Mouse (Mus musculus) stomach, embryonic 16.5 days (tissue): ENCODE results near the gene Gabarapl2. TPM values are rescaled to one million over a fixed set of nuclear protein-coding genes. Genes with fewer than 3 reads are reported as not detected.
"Not testable (repeated sequence)": the region's sequence is repeated elsewhere in the genome, so short reads cannot be mapped to it uniquely, and the experiment has no call there.

Experiments
- ATAC-seq: fragments of 200-750 bp; cut with Nextera tagmentation; 2 replicates; pipeline ENCODE4 v1.8.0; 2017; ENCODE audit warnings: moderate number of reproducible peaks, moderate TSS enrichment; ENCODE audit not compliant: insufficient read depth, low FRiP score
- H3K27ac ChIP-seq: fragments of 300-500 bp; sonication (generic); 2 replicates; pipeline ENCODE4 v1.5.1; 2014; ENCODE audit warnings: low read length
- H3K27me3 ChIP-seq: fragments of 300-500 bp; sonication (generic); 2 replicates; pipeline ENCODE4 v1.6.1; 2014; ENCODE audit warnings: low read length, control low read depth, mixed read lengths; ENCODE audit not compliant: control insufficient read depth, insufficient read depth
- H3K36me3 ChIP-seq: fragments of 300-500 bp; sonication (generic); 2 replicates; pipeline ENCODE4 v1.6.1; 2014; ENCODE audit warnings: low read length; ENCODE audit not compliant: control insufficient read depth, insufficient read depth
- H3K4me1 ChIP-seq: fragments of 300-500 bp; sonication (generic); 2 replicates; pipeline ENCODE4 v1.6.1; 2014; ENCODE audit warnings: low read length, control low read depth, mixed read lengths; ENCODE audit not compliant: control insufficient read depth, insufficient read depth
- H3K4me2 ChIP-seq: fragments of 300-500 bp; sonication (generic); 2 replicates; pipeline ENCODE4 v1.6.1; 2014; ENCODE audit warnings: low read depth, low read length, mixed read lengths
- H3K4me3 ChIP-seq: fragments of 300-500 bp; sonication (generic); replicated peaks from 2 replicates; pipeline ENCODE4 v1.5.1; 2014; ENCODE audit warnings: mild to moderate bottlenecking, low read length
- H3K9ac ChIP-seq: fragments of 300-500 bp; sonication (generic); 2 replicates; pipeline ENCODE4 v1.6.1; 2014; ENCODE audit warnings: low read length
- H3K9me3 ChIP-seq: fragments of 300-500 bp; sonication (generic); replicated peaks from 2 replicates; pipeline ENCODE4 v1.6.1; 2016; ENCODE audit warnings: low read length, control low read depth; ENCODE audit not compliant: control insufficient read depth
- WGBS: fragments of 180-500 bp; shearing (Covaris S2); extraction: QIAGEN DNeasy Blood & Tissue Kit; methylation state at CpG from one replicate; pipeline ENCODE4 v1.1.7; 2014; 5-methylcytosine and 5-hydroxymethylcytosine counted together
- polyA plus RNA-seq: library from polyadenylated mRNA; unstranded; fragments of >200 nt; fragmentation: Nextera tagmentation; extraction: Ambion mirVana; gene quantifications from 2 replicates; pipeline ENCODE4 v1.2.1, GENCODE M21; 2015

The Gabarapl2 gene
- polyA plus RNA-seq, 1 experiment from 2014 or later = 199 TPM

GRCm38 (mm10) chr8:111931721-111932120 lies 8.8 kb upstream of the Gabarapl2 start:
- H3K27me3 ChIP-seq = no peaks in the 10 kb centered on the region
- no peak overlapping the region for H3K4me3 ChIP-seq
- 67% methylated on average over 16 of the region's 16 CpGs for WGBS
- H3K27ac ChIP-seq = no peak overlapping the region
- no peaks in the 10 kb centered on the region for H3K36me3 ChIP-seq
- no peaks in the 10 kb centered on the region for H3K9me3 ChIP-seq
- H3K4me2 ChIP-seq = no peak overlapping the region
- peaks cover 18% of the 10 kb centered on the region for H3K4me1 ChIP-seq
- no peak for ATAC-seq
- no peak overlapping the region for H3K9ac ChIP-seq

- H3K9ac ChIP-seq = peak overlapping the region; percentile 81
Measured at GRCm38 (mm10) chr8:111932580-111933336, 7.7 kb upstream of the Gabarapl2 start.

GRCm38 (mm10) chr8:111933348-111934076 lies 7.0 kb upstream of the Gabarapl2 start, which contains the start of gene Tmem231:
Gene Tmem231 (minus strand): TSS chr8:111933881.
- peaks cover 18% of the 10 kb centered on the region for H3K4me1 ChIP-seq
- H3K9ac ChIP-seq = peak within 1 kb of the TSS; percentile 81
- H3K27ac ChIP-seq = peak within 1 kb of the TSS; percentile 66
- H3K4me2 ChIP-seq = peak within 1 kb of the TSS; percentile 97
- peak; percentile 99 for ATAC-seq
- no peaks in the 10 kb centered on the region for H3K9me3 ChIP-seq
- no peaks in the 10 kb centered on the region for H3K36me3 ChIP-seq
- WGBS = under 1% methylated on average over 53 of the region's 53 CpGs
- H3K4me3 ChIP-seq = peak within 1 kb of the TSS; percentile 76
- no peaks in the 10 kb centered on the region for H3K27me3 ChIP-seq

More at GRCm38 (mm10) chr8:111932580-111933336, 7.7 kb upstream of the Gabarapl2 start:
- no peaks in the 10 kb centered on the region for H3K36me3 ChIP-seq
- no peaks in the 10 kb centered on the region for H3K27me3 ChIP-seq
- peak; percentile 75; the same call in 1 of the 2 replicates for ATAC-seq
- H3K4me2 ChIP-seq = peak overlapping the region; percentile 97
- 26% methylated on average over 19 of the region's 19 CpGs for WGBS
- peak overlapping the region; percentile 76 for H3K4me3 ChIP-seq
- H3K9me3 ChIP-seq = no peaks in the 10 kb centered on the region
- H3K4me1 ChIP-seq = peaks cover 18% of the 10 kb centered on the region
- H3K27ac ChIP-seq = peak overlapping the region; percentile 66

GRCm38 (mm10) chr8:111934201-111934600 lies 6.3 kb upstream of the Gabarapl2 start:
- no peak overlapping the region for H3K9ac ChIP-seq
- 81% methylated on average over 2 of the region's 2 CpGs for WGBS
- no peak overlapping the region for H3K27ac ChIP-seq
- H3K36me3 ChIP-seq = no peaks in the 10 kb centered on the region
- peaks cover 18% of the 10 kb centered on the region for H3K4me1 ChIP-seq
- peak overlapping the region; percentile 97; the same call in 1 of the 2 replicates for H3K4me2 ChIP-seq
- no peaks in the 10 kb centered on the region for H3K27me3 ChIP-seq
- no peak overlapping the region for H3K4me3 ChIP-seq
- no peaks in the 10 kb centered on the region for H3K9me3 ChIP-seq
- no peak for ATAC-seq

- 76% methylated on average over 3 of the region's 3 CpGs for WGBS
- H3K27me3 ChIP-seq = no peaks in the 10 kb centered on the region
- no peak for ATAC-seq
- no peak overlapping the region for H3K4me2 ChIP-seq
- no peak overlapping the region for H3K9ac ChIP-seq
- peaks cover 20% of the 10 kb centered on the region for H3K4me1 ChIP-seq
- no peak overlapping the region for H3K27ac ChIP-seq
- H3K4me3 ChIP-seq = no peak overlapping the region
- H3K9me3 ChIP-seq = no peaks in the 10 kb centered on the region
- no peaks in the 10 kb centered on the region for H3K36me3 ChIP-seq
Measured at GRCm38 (mm10) chr8:111937184-111937583, 3.3 kb upstream of the Gabarapl2 start.

- not testable (repeated sequence) for H3K4me2 ChIP-seq, H3K27ac ChIP-seq, H3K4me3 ChIP-seq, H3K36me3 ChIP-seq, H3K9ac ChIP-seq, H3K9me3 ChIP-seq, ATAC-seq, H3K27me3 ChIP-seq
- peaks cover 10% of the 10 kb centered on the region for H3K4me1 ChIP-seq
- WGBS = 91% methylated on average over 8 of the region's 9 CpGs
Measured at GRCm38 (mm10) chr8:111938076-111938985, 2.2 kb upstream of the Gabarapl2 start.

- WGBS = 5% methylated on average over 10 of the region's 10 CpGs
- H3K4me3 ChIP-seq = peak overlapping the region; percentile 100
- H3K36me3 ChIP-seq = 0 out of 2 replicates have a peak, but pooled peaks cover 4% of the 10 kb centered on the region
- ATAC-seq = peak; percentile 89
- H3K4me2 ChIP-seq = peak overlapping the region; percentile 95
- peak overlapping the region; percentile 93 for H3K9ac ChIP-seq
- no peaks in the 10 kb centered on the region for H3K9me3 ChIP-seq
- no peaks in the 10 kb centered on the region for H3K27me3 ChIP-seq
- peak overlapping the region; percentile 94 for H3K27ac ChIP-seq
- H3K4me1 ChIP-seq = peaks cover 10% of the 10 kb centered on the region
Measured at GRCm38 (mm10) chr8:111939516-111940142, 874 bp upstream of the Gabarapl2 start.

GRCm38 (mm10) chr8:111941101-111941454 lies 575 bp downstream of the Gabarapl2 start:
- no peak for ATAC-seq

More at GRCm38 (mm10) chr8:111941101-111941454, 575 bp downstream of the Gabarapl2 start:
- peak overlapping the region; percentile 95 for H3K4me2 ChIP-seq
- H3K4me3 ChIP-seq = peak overlapping the region; percentile 100
- 0% methylated on average over 23 of the region's 23 CpGs for WGBS
- H3K27me3 ChIP-seq = no peaks in the 10 kb centered on the region
- peak overlapping the region; percentile 64 for H3K27ac ChIP-seq
- H3K4me1 ChIP-seq = peaks cover 10% of the 10 kb centered on the region
- H3K9ac ChIP-seq = peak overlapping the region; percentile 93
- H3K9me3 ChIP-seq = no peaks in the 10 kb centered on the region
- 0 out of 2 replicates have a peak, but pooled peaks cover 4% of the 10 kb centered on the region for H3K36me3 ChIP-seq
